Mouse (Mus musculus): ENCODE results near the gene Cdc27.

The Cdc27 gene

GRCm38 (mm10) chr11:104479505-104479904 is 70.9 kb downstream of the Cdc27 start:
- no peak for DNase-seq

GRCm38 (mm10) chr11:104469371-104469835 is 81.0 kb downstream of the Cdc27 start:
- peak; percentile 83 to 84 for DNase-seq

- DNase-seq = peak in 1 of 2 experiments; percentile 8
Observed at GRCm38 (mm10) chr11:104468751-104469268, 81.6 kb downstream of the Cdc27 start, which contains the start of gene Kansl1. TSS of gene Kansl1 (minus strand) at chr11:104468861.

GRCm38 (mm10) chr11:104467698-104468097 is 82.7 kb downstream of the Cdc27 start:
- DNase-seq = no peak

GRCm38 (mm10) chr11:104461551-104461950 is 88.9 kb downstream of the Cdc27 start:
- DNase-seq = peak in 1 of 2 experiments; percentile 46

GRCm38 (mm10) chr11:104459671-104460070 is 90.7 kb downstream of the Cdc27 start:
- no peak for DNase-seq

- no peak for DNase-seq
Observed at GRCm38 (mm10) chr11:104458507-104458906, 91.9 kb downstream of the Cdc27 start.
